18 mouse cellular contexts compared by ENCODE assay signal in the genomic region with DNA sequence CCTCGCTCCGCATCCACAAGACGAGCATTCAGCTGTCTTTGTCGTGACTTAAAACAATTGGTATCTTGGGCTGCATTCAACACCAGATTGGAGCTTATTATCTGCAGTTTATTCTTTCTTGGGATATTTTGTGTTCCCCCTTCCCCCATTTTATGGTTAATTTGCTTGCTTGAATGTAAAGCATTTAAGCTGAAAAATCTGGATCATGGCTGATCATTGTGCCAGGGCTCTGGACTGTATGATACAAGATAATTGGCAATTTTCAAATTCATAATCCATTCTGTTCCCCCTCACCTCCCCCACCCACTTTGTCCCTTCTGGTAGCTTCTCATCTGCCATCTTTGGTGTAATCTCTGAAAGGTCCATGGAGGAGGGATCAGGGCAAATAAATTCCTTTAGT. TPM values are rescaled to one million over a fixed set of nuclear protein-coding genes. Genes with fewer than 3 reads are reported as not detected.
A peak's percentile ranks its signal among the peaks of the same experiment; 100 is the strongest.
DNase-seq lines count a peak whose midpoint lies in the region; ATAC-seq lines count a peak whose summit lies in the region.
"Had no signal": no experiment of that assay in that cellular context is flagged by ENCODE, and none has a peak within 500 bp of the region (broad histone marks: within the 10 kb centered on the region; RNA-seq: fewer than 3 reads in every experiment).

No protein-coding gene starts in this region.

- H3K4me2 ChIP-seq in midbrain, embryonic 11.5 days = no peak overlapping the region
- peak overlapping the region; percentile 35 for H3K4me2 ChIP-seq in forebrain, embryonic 15.5 days (replicated peaks)
- H3K4me2 ChIP-seq in midbrain, embryonic 13.5 days (replicated peaks) = peak overlapping the region; percentile 22
- peak overlapping the region; percentile 56 for H3K4me2 ChIP-seq in neural tube, embryonic 15.5 days
- H3K4me2 ChIP-seq: embryonic facial prominence, embryonic 15.5 days had no signal

- DNase-seq in midbrain, embryonic 11.5 days (ENCODE audit: low spot score, missing footprints) = peak; percentile 85
- no peak for DNase-seq in midbrain, embryonic 10.5 days (ENCODE audit: low spot score)
- no peak for DNase-seq in urinary bladder, postnatal 4 days (ENCODE audit: low spot score in 2 of 2)
- DNase-seq in adrenal gland, adult 2 months = no peak
- no peak for DNase-seq in thymus, adult 18-20 months
- DNase-seq: adrenal gland, postnatal 25 days; B cell, adult 2 months; cerebellum, adult 8-10 months; heart, adult 18-20 months; kidney, adult 11 months; kidney, postnatal 10 days; liver; lung, adult 18-20 months; thymus, adult 2 months had no signal

- H3K27me3 ChIP-seq in midbrain, embryonic 11.5 days (ENCODE audit: control insufficient read depth, insufficient read depth, low read length) = 0 out of 2 replicates have a peak, but pooled peaks cover under 1% of the 10 kb centered on the region
- peaks cover 37% of the 10 kb centered on the region for H3K27me3 ChIP-seq in midbrain, embryonic 10.5 days (ENCODE audit: low read depth, poor library complexity, severe bottlenecking)
- peaks cover 11% of the 10 kb centered on the region; the same call in 1 of the 2 replicates for H3K27me3 ChIP-seq in forebrain, embryonic 15.5 days
- H3K27me3 ChIP-seq in midbrain, embryonic 13.5 days = peaks cover 18% of the 10 kb centered on the region
- peaks cover 4% of the 10 kb centered on the region; the same call in 1 of the 2 replicates for H3K27me3 ChIP-seq in neural tube, embryonic 15.5 days (replicated peaks)

- no peak overlapping the region for H3K27ac ChIP-seq in midbrain, embryonic 11.5 days (ENCODE audit: low read depth, low read length)
- H3K27ac ChIP-seq in midbrain, embryonic 10.5 days (replicated peaks) = no peak overlapping the region
- H3K27ac ChIP-seq in forebrain, embryonic 15.5 days (replicated peaks) = peak overlapping the region; percentile 12; the same call in 1 of the 2 replicates
- no peak overlapping the region for H3K27ac ChIP-seq in midbrain, embryonic 13.5 days
- H3K27ac ChIP-seq in neural tube, embryonic 15.5 days (replicated peaks) = peak overlapping the region; percentile 33; the same call in 1 of the 2 replicates
- H3K27ac ChIP-seq: embryonic facial prominence, embryonic 15.5 days had no signal

- no peaks in the 10 kb centered on the region for H3K9me3 ChIP-seq in midbrain, embryonic 11.5 days (ENCODE audit: control insufficient read depth, low read length)
- no peaks in the 10 kb centered on the region for H3K9me3 ChIP-seq in midbrain, embryonic 10.5 days (replicated peaks)
- H3K9me3 ChIP-seq in forebrain, embryonic 15.5 days = no peaks in the 10 kb centered on the region
- H3K9me3 ChIP-seq in midbrain, embryonic 13.5 days = no peaks in the 10 kb centered on the region
- H3K9me3 ChIP-seq in neural tube, embryonic 15.5 days (replicated peaks) = no peaks in the 10 kb centered on the region
- H3K9me3 ChIP-seq: embryonic facial prominence, embryonic 15.5 days had no signal

- no peak overlapping the region for H3K4me3 ChIP-seq in midbrain, embryonic 11.5 days (ENCODE audit: low read depth, low read length)
- H3K4me3 ChIP-seq in midbrain, embryonic 10.5 days = no peak overlapping the region
- H3K4me3 ChIP-seq in forebrain, embryonic 15.5 days = peak overlapping the region; percentile 8; the same call in 1 of the 2 replicates
- H3K4me3 ChIP-seq in midbrain, embryonic 13.5 days (replicated peaks) = no peak overlapping the region
- H3K4me3 ChIP-seq in neural tube, embryonic 15.5 days (replicated peaks) = peak overlapping the region; percentile 22
- H3K4me3 ChIP-seq: embryonic facial prominence, embryonic 15.5 days had no signal

- no peak overlapping the region for H3K9ac ChIP-seq in midbrain, embryonic 11.5 days (ENCODE audit: low read length)
- 0 out of 2 replicates have a peak overlapping the region, but pooled peaks have one; percentile 3 for H3K9ac ChIP-seq in forebrain, embryonic 15.5 days (replicated peaks)
- no peak overlapping the region for H3K9ac ChIP-seq in midbrain, embryonic 13.5 days (replicated peaks)
- 0 out of 2 replicates have a peak overlapping the region, but pooled peaks have one; percentile 20 for H3K9ac ChIP-seq in neural tube, embryonic 15.5 days (replicated peaks)
- H3K9ac ChIP-seq: embryonic facial prominence, embryonic 15.5 days had no signal

- ATAC-seq in midbrain, embryonic 11.5 days (ENCODE audit: low FRiP score) = no peak
- no peak for ATAC-seq in forebrain, embryonic 15.5 days (replicated peaks)
- ATAC-seq in midbrain, embryonic 13.5 days = no peak
- ATAC-seq in neural tube, embryonic 15.5 days (ENCODE audit: low FRiP score) = peak; percentile 9; the same call in 1 of the 2 replicates

- H3K4me1 ChIP-seq in midbrain, embryonic 11.5 days (ENCODE audit: control insufficient read depth, insufficient read depth, low read length) = peaks cover 36% of the 10 kb centered on the region
- H3K4me1 ChIP-seq in midbrain, embryonic 10.5 days = peaks cover 54% of the 10 kb centered on the region
- H3K4me1 ChIP-seq in forebrain, embryonic 15.5 days = peaks cover 47% of the 10 kb centered on the region
- H3K4me1 ChIP-seq in midbrain, embryonic 13.5 days (replicated peaks) = peaks cover 47% of the 10 kb centered on the region
- peaks cover 50% of the 10 kb centered on the region for H3K4me1 ChIP-seq in neural tube, embryonic 15.5 days

- no peaks in the 10 kb centered on the region for H3K36me3 ChIP-seq in midbrain, embryonic 11.5 days (ENCODE audit: control insufficient read depth, insufficient read depth, low read length)
- no peaks in the 10 kb centered on the region for H3K36me3 ChIP-seq in midbrain, embryonic 10.5 days
- H3K36me3 ChIP-seq in forebrain, embryonic 15.5 days = no peaks in the 10 kb centered on the region
- H3K36me3 ChIP-seq in midbrain, embryonic 13.5 days = no peaks in the 10 kb centered on the region
- H3K36me3 ChIP-seq in neural tube, embryonic 15.5 days = no peaks in the 10 kb centered on the region
- H3K36me3 ChIP-seq: embryonic facial prominence, embryonic 15.5 days had no signal

- WGBS in midbrain, embryonic 11.5 days = 65% methylated on average over 4 of the region's 4 CpGs
- 57% methylated on average over 4 of the region's 4 CpGs for WGBS in midbrain, embryonic 10.5 days
- WGBS in forebrain, embryonic 15.5 days = under 1% methylated on average over 4 of the region's 4 CpGs
- 31% methylated on average over 4 of the region's 4 CpGs for WGBS in midbrain, embryonic 13.5 days
- 18% methylated on average over 4 of the region's 4 CpGs for WGBS in neural tube, embryonic 15.5 days

RNA-seq across cellular contexts. Expression of gene Cdca7l, which starts 2.4 kb away (rescaled TPM):
- 41.2 and 45.2 TPM in 2 replicates for polyA plus RNA-seq in midbrain, embryonic 11.5 days (2014; fragmentation: Nextera tagmentation; extraction: Ambion mirVana)
- 46.2 and 55.8 TPM in 2 replicates for polyA plus RNA-seq in midbrain, embryonic 10.5 days (2016; fragmentation: Nextera tagmentation; extraction: Ambion mirVana)
- polyA plus RNA-seq in forebrain, embryonic 15.5 days (2015; fragmentation: Nextera tagmentation; extraction: Ambion mirVana) = 11.6 and 13.9 TPM in 2 replicates
- 8.6 and 9.7 TPM in 2 replicates for polyA plus RNA-seq in midbrain, embryonic 13.5 days (2015; fragmentation: Nextera tagmentation; extraction: Ambion mirVana)
- polyA plus RNA-seq in neural tube, embryonic 15.5 days (2015; fragmentation: Nextera tagmentation; extraction: Ambion mirVana) = 4.3 and 12.7 TPM in 2 replicates
- total RNA-seq in adrenal gland, adult 2 months (2021) = 1 to 10 TPM; 2.1 to 2.3 TPM
- 1.3 and 2.0 TPM in 2 replicates for polyA plus RNA-seq in adrenal gland, adult 2 months (2012; rRNA removed)

Comparison
In these comparisons a context has a peak if more than half of its experiments do, and no peak if none do; other contexts are left out.
1. H3K27ac ChIP-seq: peak in forebrain, embryonic 15.5 days (single experiment) and neural tube, embryonic 15.5 days (single experiment); none in midbrain, embryonic 11.5 days (single experiment), midbrain, embryonic 10.5 days (single experiment) and midbrain, embryonic 13.5 days (single experiment).
2. H3K4me3 ChIP-seq: peak in forebrain, embryonic 15.5 days (single experiment) and neural tube, embryonic 15.5 days (single experiment); none in midbrain, embryonic 11.5 days (single experiment), midbrain, embryonic 10.5 days (single experiment) and midbrain, embryonic 13.5 days (single experiment).
3. H3K9ac ChIP-seq: peak in forebrain, embryonic 15.5 days (single experiment) and neural tube, embryonic 15.5 days (single experiment); none in midbrain, embryonic 11.5 days (single experiment) and midbrain, embryonic 13.5 days (single experiment).